Mouse (Mus musculus) kidney, adult 8-10 months (tissue): ENCODE results near the gene Nlrp4e.
"Not testable (repeated sequence)": the region's sequence is repeated elsewhere in the genome, so short reads cannot be mapped to it uniquely, and the experiment has no call there.

Experiments used
- DNase-seq, 2 experiments: peaks; one replicate each; pipeline ENCODE4 v3.0.0; 2022

Gene Nlrp4e

GRCm38 (mm10) chr7:23300892-23301291, at the start of gene Nlrp4e:
Nlrp4e (plus strand) TSS chr7:23301192.
- not testable (repeated sequence) for DNase-seq

- DNase-seq, result not testable (repeated sequence)
Observed at GRCm38 (mm10) chr7:23251582-23251981, 49.4 kb upstream of the Nlrp4e start, which contains the start of gene Vmn1r166. Vmn1r166 (minus strand) TSS chr7:23251682.

DNA sequence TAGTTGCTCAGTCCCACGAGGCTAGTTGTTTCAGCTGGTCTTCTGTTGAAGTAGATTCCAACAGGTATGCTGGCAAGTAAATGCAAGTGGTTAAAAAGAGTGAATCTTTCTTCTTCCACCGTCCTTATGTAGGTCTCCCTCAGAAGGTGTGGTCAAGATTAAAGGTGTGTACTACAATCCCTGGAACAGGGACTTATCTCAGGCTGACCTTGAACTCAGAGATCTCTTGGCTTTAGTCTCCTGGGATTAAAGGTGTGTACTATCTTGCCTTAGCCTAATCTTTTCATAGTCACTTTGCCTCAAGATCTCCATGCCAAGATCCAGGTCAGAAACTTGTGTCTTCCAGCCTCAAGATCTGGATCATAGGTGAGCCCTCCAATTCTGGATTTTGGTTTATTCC, 22.2 kb upstream of the Nlrp4e start, which contains the start of gene Gm6902:
Gm6902 (minus strand) TSS at position 101 of the 400 bp plus-strand sequence.
- not testable (repeated sequence) for DNase-seq

DNA sequence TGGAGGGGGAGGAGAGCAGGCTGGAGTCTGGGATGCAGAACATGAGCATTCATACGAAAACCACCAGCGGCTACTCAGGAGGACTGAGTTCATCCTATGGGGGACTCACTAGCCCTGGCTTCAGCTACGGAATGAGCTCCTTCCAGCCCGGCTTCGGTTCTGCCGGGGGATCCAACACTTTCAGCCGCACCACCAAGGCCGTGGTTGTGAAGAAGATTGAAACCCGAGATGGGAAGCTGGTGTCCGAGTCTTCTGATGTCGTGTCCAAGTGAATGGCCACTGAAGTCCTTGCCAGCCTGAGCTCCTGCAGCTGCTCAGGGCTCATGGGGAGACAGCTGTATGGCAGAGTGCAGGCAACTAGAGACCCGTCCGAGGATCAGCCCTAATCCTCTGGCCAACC, 57.3 kb downstream of the Nlrp4e start:
- DNase-seq, result not testable (repeated sequence)

DNA sequence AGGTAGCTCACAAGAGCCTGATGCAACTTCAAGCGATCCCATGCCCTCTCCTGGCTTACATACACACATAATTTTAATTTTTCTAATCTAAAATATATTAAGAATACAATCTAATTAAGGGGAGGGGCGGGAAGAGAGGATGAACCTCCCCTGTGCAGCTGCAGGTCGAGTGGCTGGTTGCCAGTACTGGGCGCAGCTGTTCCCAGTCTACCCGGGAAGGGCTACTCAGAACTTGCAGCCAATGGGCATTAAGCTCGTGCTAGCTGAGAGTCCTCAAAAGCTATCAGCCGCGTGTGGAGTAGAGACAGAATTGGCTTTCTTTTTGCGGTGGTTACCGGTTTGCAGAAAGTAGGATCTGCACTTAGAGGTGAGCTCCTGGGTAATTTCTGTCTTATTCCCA, 84.6 kb downstream of the Nlrp4e start, which contains the start of gene Nlrp5:
Nlrp5 (plus strand) TSS at position 301 of the 400 bp plus-strand sequence.
- no peak for DNase-seq
